Mouse (Mus musculus) thymus, adult 2 months (tissue): ENCODE results near the gene Usp34. TPM values are rescaled to one million over a fixed set of nuclear protein-coding genes. Genes with fewer than 3 reads are reported as not detected.

Experiments
- DNase-seq: peaks from one replicate; pipeline ENCODE4 v3.0.0; 2021
- H3K27ac ChIP-seq: fragments of 200-500 bp; 2 replicates; pipeline ENCODE4 v1.5.1; 2012; ENCODE audit warnings: low read length, control low read depth; ENCODE audit not compliant: control insufficient read depth, insufficient read depth
- H3K27me3 ChIP-seq: fragments of 200-500 bp; 2 replicates; pipeline ENCODE4 v1.6.1; 2012; ENCODE audit warnings: mild to moderate bottlenecking, low read length, moderate library complexity, mixed read lengths; ENCODE audit not compliant: control insufficient read depth, insufficient read depth
- H3K36me3 ChIP-seq: fragments of 200-500 bp; 2 replicates; pipeline ENCODE4 v1.6.1; 2012; ENCODE audit warnings: mild to moderate bottlenecking, low read length, moderate library complexity; ENCODE audit not compliant: control insufficient read depth, insufficient read depth
- H3K4me1 ChIP-seq: fragments of 200-500 bp; replicated peaks from 2 replicates; pipeline ENCODE4 v1.6.1; 2012; ENCODE audit warnings: low read length; ENCODE audit not compliant: control insufficient read depth, insufficient read depth
- H3K4me3 ChIP-seq: fragments of 200-500 bp; 2 replicates; pipeline ENCODE4 v1.5.1; 2012; ENCODE audit warnings: mild to moderate bottlenecking, low read length, control low read depth, moderate library complexity; ENCODE audit not compliant: control insufficient read depth, insufficient read depth
- CTCF ChIP-seq: fragments of 200-500 bp; IDR thresholded peaks from 2 replicates; pipeline ENCODE4 v1.5.1; 2012; ENCODE audit warnings: mild to moderate bottlenecking, control low read depth, low read length, moderate library complexity, borderline replicate concordance; ENCODE audit not compliant: control insufficient read depth, poor library complexity, insufficient read depth; ENCODE audit errors: extremely low read depth
- POLR2A ChIP-seq: fragments of 200-500 bp; IDR thresholded peaks from 2 replicates; pipeline ENCODE4 v1.6.1; 2012; ENCODE audit warnings: mild to moderate bottlenecking, low read length, control low read depth, moderate library complexity; ENCODE audit not compliant: control insufficient read depth, poor library complexity, insufficient read depth; ENCODE audit errors: extremely low read depth
- WGBS: fragments of 180-500 bp; shearing (Covaris S2); methylation state at CpG from one replicate; pipeline ENCODE4 v1.1.7; 2018; 5-methylcytosine and 5-hydroxymethylcytosine counted together
- polyA plus RNA-seq: library from polyadenylated mRNA; depleted of rRNA; stranded (reverse); fragments of >200 nt; gene quantifications from 2 replicates; pipeline ENCODE4 v1.2.3, GENCODE M21; 2012; rRNA removed

The Usp34 gene
- polyA plus RNA-seq, 1 experiment = 20.7 TPM

- no peak overlapping the region for H3K4me3 ChIP-seq
- no peaks in the 10 kb centered on the region for H3K36me3 ChIP-seq
- no peaks in the 10 kb centered on the region for H3K4me1 ChIP-seq
- WGBS = 83% methylated on average over 2 of the region's 2 CpGs
- no peak overlapping the region for H3K27ac ChIP-seq
- H3K27me3 ChIP-seq = no peaks in the 10 kb centered on the region
- no peak for DNase-seq
- TF ChIP-seq POLR2A (no peak), CTCF (no peak)
These were observed 208.6 kb downstream of the Usp34 start for GRCm38 (mm10) chr11:23515315-23515714.

GRCm38 (mm10) chr11:23518981-23519380 lies 212.3 kb downstream of the Usp34 start:
- Histone ChIP-seq H3K36me3 (no peaks in the 10 kb centered on the region), H3K4me3 (no peak overlapping the region), H3K4me1 (no peaks in the 10 kb centered on the region; the same call in 1 of the 2 replicates), H3K27ac (no peak overlapping the region), H3K27me3 (no peaks in the 10 kb centered on the region)
- DNase-seq = no peak
- 91% methylated on average over 3 of the region's 3 CpGs for WGBS
- TF ChIP-seq POLR2A (no peak), CTCF (no peak)

- Histone ChIP-seq H3K36me3 (no peaks in the 10 kb centered on the region), H3K27me3 (no peaks in the 10 kb centered on the region), H3K27ac (no peak within 1 kb of the TSS), H3K4me3 (no peak within 1 kb of the TSS), H3K4me1 (no peaks in the 10 kb centered on the region; the same call in 1 of the 2 replicates)
- WGBS = 87% methylated on average over 5 of the region's 5 CpGs
- no peak for TF ChIP-seq CTCF
- TF ChIP-seq POLR2A = no peak
- DNase-seq = no peak
These were observed 213.9 kb downstream of the Usp34 start, which contains the start of gene 1700093K21Rik for GRCm38 (mm10) chr11:23520473-23521205. Gene 1700093K21Rik (minus strand): TSS chr11:23521155.

- 92% methylated on average over 2 of the region's 2 CpGs for WGBS
- TF ChIP-seq CTCF (no peak), POLR2A (no peak)
These were observed 230.8 kb downstream of the Usp34 start for GRCm38 (mm10) chr11:23537446-23537845.

More at GRCm38 (mm10) chr11:23537446-23537845, 230.8 kb downstream of the Usp34 start:
- Histone ChIP-seq H3K4me3 (no peak overlapping the region), H3K27ac (no peak overlapping the region), H3K36me3 (no peaks in the 10 kb centered on the region), H3K27me3 (no peaks in the 10 kb centered on the region), H3K4me1 (no peaks in the 10 kb centered on the region)
- DNase-seq = no peak

Other genes starting within 250 kb of the Usp34 start
- gene Xpo1, start 50.9 kb upstream of the Usp34 start, polyA plus RNA-seq = 9.7 and 11.3 TPM in 2 replicates
- 9.0 and 9.6 TPM in 2 replicates for gene Ahsa2, start 191.1 kb downstream of the Usp34 start, polyA plus RNA-seq
- gene 1700093K21Rik, start 214.3 kb downstream of the Usp34 start, polyA plus RNA-seq = 0.33 TPM in 1 of 2 replicates, not detected in the other